Mouse (Mus musculus) embryonic facial prominence, embryonic 12.5 days (tissue): Measurements from ENCODE around the gene A730071L15Rik. TPM values are rescaled to one million over a fixed set of nuclear protein-coding genes. Genes with fewer than 3 reads are reported as not detected.
A peak's percentile ranks its signal among the peaks of the same experiment; 100 is the strongest.

Source experiments
- ATAC-seq: fragments of 200-750 bp; cut with Nextera tagmentation; 2 replicates; pipeline ENCODE4 v1.8.0; 2017; ENCODE audit not compliant: insufficient number of reproducible peaks, insufficient read depth, low FRiP score, low TSS enrichment
- H3K27ac ChIP-seq: fragments of 300-500 bp; sonication (generic); 2 replicates; pipeline ENCODE4 v1.5.1; 2016; ENCODE audit warnings: mild to moderate bottlenecking
- H3K27me3 ChIP-seq: fragments of 300-500 bp; sonication (generic); 2 replicates; pipeline ENCODE4 v1.6.1; 2016; ENCODE audit warnings: mild to moderate bottlenecking, moderate library complexity
- H3K36me3 ChIP-seq: fragments of 300-500 bp; sonication (generic); 2 replicates; pipeline ENCODE4 v1.6.1; 2016; ENCODE audit warnings: mild to moderate bottlenecking
- H3K4me1 ChIP-seq: fragments of 300-500 bp; sonication (generic); 2 replicates; pipeline ENCODE4 v1.6.1; 2016
- H3K4me2 ChIP-seq: fragments of 300-500 bp; sonication (generic); replicated peaks from 2 replicates; pipeline ENCODE4 v1.6.1; 2016; ENCODE audit warnings: mild to moderate bottlenecking, moderate library complexity
- H3K4me3 ChIP-seq: fragments of 300-500 bp; sonication (generic); 2 replicates; pipeline ENCODE4 v1.5.1; 2016; ENCODE audit warnings: mild to moderate bottlenecking
- H3K9ac ChIP-seq: fragments of 300-500 bp; sonication (generic); 2 replicates; pipeline ENCODE4 v1.6.1; 2016; ENCODE audit warnings: mild to moderate bottlenecking, moderate library complexity
- H3K9me3 ChIP-seq: fragments of 300-500 bp; sonication (generic); 2 replicates; pipeline ENCODE4 v1.6.1; 2016; ENCODE audit warnings: mild to moderate bottlenecking, moderate library complexity
- WGBS: fragments of 180-500 bp; shearing (Covaris S2); methylation state at CpG from one replicate; pipeline ENCODE4 v1.1.7; 2016; 5-methylcytosine and 5-hydroxymethylcytosine counted together
- polyA plus RNA-seq: library from polyadenylated mRNA; unstranded; fragments of >200 nt; fragmentation: Nextera tagmentation; extraction: Ambion mirVana; gene quantifications from 2 replicates; pipeline ENCODE4 v1.2.1, GENCODE M21; 2016

The A730071L15Rik gene
- polyA plus RNA-seq = 0.28 and 0.39 TPM in 2 replicates

- Histone ChIP-seq H3K27me3 (no peaks in the 10 kb centered on the region), H3K4me2 (peak within 1 kb of the TSS; percentile 92), H3K4me1 (peaks cover 15% of the 10 kb centered on the region), H3K4me3 (peak within 1 kb of the TSS; percentile 83), H3K36me3 (no peaks in the 10 kb centered on the region), H3K9ac (peak within 1 kb of the TSS; percentile 89), H3K27ac (peak within 1 kb of the TSS; percentile 92), H3K9me3 (no peaks in the 10 kb centered on the region)
- peak; percentile 75; the same call in 1 of the 2 replicates for ATAC-seq
- 1% methylated on average over 35 of the region's 35 CpGs for WGBS
Observed at GRCm38 (mm10) chr11:6199410-6200086, at the start of gene A730071L15Rik. Gene A730071L15Rik, plus strand, starts transcription at chr11:6200029.

GRCm38 (mm10) chr11:6152864-6153263, 47.0 kb upstream of the A730071L15Rik start:
- WGBS = 84% methylated on average over 4 of the region's 4 CpGs
- Histone ChIP-seq H3K4me3 (no peak overlapping the region), H3K36me3 (peaks cover 17% of the 10 kb centered on the region)

GRCm38 (mm10) chr11:6154211-6154701, 45.6 kb upstream of the A730071L15Rik start:
- peak overlapping the region; percentile 30; the same call in 1 of the 2 replicates for H3K27ac ChIP-seq
- H3K4me3 ChIP-seq = no peak overlapping the region
- H3K4me1 ChIP-seq = peaks cover 13% of the 10 kb centered on the region
- no peak overlapping the region for H3K4me2 ChIP-seq
- H3K9me3 ChIP-seq = no peaks in the 10 kb centered on the region
- 59% methylated on average over 3 of the region's 3 CpGs for WGBS
- peaks cover 11% of the 10 kb centered on the region for H3K36me3 ChIP-seq
- no peak for ATAC-seq
- no peaks in the 10 kb centered on the region for H3K27me3 ChIP-seq
- H3K9ac ChIP-seq = no peak overlapping the region

More at GRCm38 (mm10) chr11:6152864-6153263, 47.0 kb upstream of the A730071L15Rik start:
- Histone ChIP-seq H3K27me3 (no peaks in the 10 kb centered on the region), H3K27ac (no peak overlapping the region), H3K9ac (no peak overlapping the region), H3K9me3 (no peaks in the 10 kb centered on the region), H3K4me2 (no peak overlapping the region), H3K4me1 (peaks cover 13% of the 10 kb centered on the region)
- no peak for ATAC-seq

GRCm38 (mm10) chr11:6156651-6157050, 43.2 kb upstream of the A730071L15Rik start:
- Histone ChIP-seq H3K27me3 (no peaks in the 10 kb centered on the region), H3K4me1 (peaks cover 13% of the 10 kb centered on the region), H3K27ac (no peak overlapping the region), H3K36me3 (no peaks in the 10 kb centered on the region), H3K9me3 (no peaks in the 10 kb centered on the region), H3K9ac (no peak overlapping the region), H3K4me3 (no peak overlapping the region), H3K4me2 (no peak overlapping the region)
- 87% methylated on average over 5 of the region's 5 CpGs for WGBS
- no peak for ATAC-seq

GRCm38 (mm10) chr11:6157119-6157518, 42.7 kb upstream of the A730071L15Rik start:
- Histone ChIP-seq H3K9ac (no peak overlapping the region), H3K27me3 (no peaks in the 10 kb centered on the region), H3K27ac (no peak overlapping the region), H3K4me3 (no peak overlapping the region), H3K36me3 (no peaks in the 10 kb centered on the region), H3K4me2 (no peak overlapping the region), H3K9me3 (no peaks in the 10 kb centered on the region), H3K4me1 (peaks cover 13% of the 10 kb centered on the region)
- 75% methylated on average over 5 of the region's 5 CpGs for WGBS
- ATAC-seq = no peak

- H3K4me2 ChIP-seq = no peak overlapping the region
- ATAC-seq = no peak
- WGBS = 91% methylated on average over 1 of the region's 1 CpGs
Observed at GRCm38 (mm10) chr11:6158515-6158914, 41.3 kb upstream of the A730071L15Rik start.

GRCm38 (mm10) chr11:6159704-6160275, 40.0 kb upstream of the A730071L15Rik start:
- H3K9ac ChIP-seq = no peak overlapping the region
- ATAC-seq = no peak
- H3K27me3 ChIP-seq = no peaks in the 10 kb centered on the region

More at GRCm38 (mm10) chr11:6158515-6158914, 41.3 kb upstream of the A730071L15Rik start:
- H3K27me3 ChIP-seq = no peaks in the 10 kb centered on the region
- no peak overlapping the region for H3K9ac ChIP-seq
- no peak overlapping the region for H3K27ac ChIP-seq
- no peak overlapping the region for H3K4me3 ChIP-seq
- no peaks in the 10 kb centered on the region for H3K9me3 ChIP-seq
- H3K4me1 ChIP-seq = peaks cover 13% of the 10 kb centered on the region
- no peaks in the 10 kb centered on the region for H3K36me3 ChIP-seq

GRCm38 (mm10) chr11:6160663-6161271, 39.1 kb upstream of the A730071L15Rik start:
- H3K4me1 ChIP-seq = no peaks in the 10 kb centered on the region
- no peak overlapping the region for H3K27ac ChIP-seq
- no peak overlapping the region for H3K4me3 ChIP-seq
- no peak for ATAC-seq
- no peaks in the 10 kb centered on the region for H3K36me3 ChIP-seq
- H3K27me3 ChIP-seq = no peaks in the 10 kb centered on the region
- 83% methylated on average over 3 of the region's 3 CpGs for WGBS
- H3K4me2 ChIP-seq = no peak overlapping the region
- H3K9ac ChIP-seq = no peak overlapping the region
- no peaks in the 10 kb centered on the region for H3K9me3 ChIP-seq

More at GRCm38 (mm10) chr11:6159704-6160275, 40.0 kb upstream of the A730071L15Rik start:
- WGBS = 89% methylated on average over 4 of the region's 4 CpGs
- no peak overlapping the region for H3K27ac ChIP-seq
- H3K4me3 ChIP-seq = no peak overlapping the region
- peaks cover under 1% of the 10 kb centered on the region; the same call in 1 of the 2 replicates for H3K4me1 ChIP-seq
- H3K4me2 ChIP-seq = no peak overlapping the region
- H3K36me3 ChIP-seq = no peaks in the 10 kb centered on the region
- H3K9me3 ChIP-seq = no peaks in the 10 kb centered on the region

GRCm38 (mm10) chr11:6161549-6161948, 38.3 kb upstream of the A730071L15Rik start:
- Histone ChIP-seq H3K27me3 (no peaks in the 10 kb centered on the region), H3K27ac (no peak overlapping the region), H3K9me3 (no peaks in the 10 kb centered on the region), H3K4me1 (no peaks in the 10 kb centered on the region), H3K4me2 (no peak overlapping the region), H3K9ac (no peak overlapping the region), H3K36me3 (no peaks in the 10 kb centered on the region), H3K4me3 (no peak overlapping the region)
- no peak for ATAC-seq

- WGBS = 96% methylated on average over 3 of the region's 3 CpGs
Observed at GRCm38 (mm10) chr11:6163062-6163461, 36.8 kb upstream of the A730071L15Rik start.

GRCm38 (mm10) chr11:6163706-6164105, 36.1 kb upstream of the A730071L15Rik start:
- H3K4me3 ChIP-seq = no peak overlapping the region
- no peak overlapping the region for H3K27ac ChIP-seq
- H3K36me3 ChIP-seq = no peaks in the 10 kb centered on the region
- H3K27me3 ChIP-seq = no peaks in the 10 kb centered on the region
- no peak overlapping the region for H3K4me2 ChIP-seq
- no peaks in the 10 kb centered on the region for H3K4me1 ChIP-seq
- no peaks in the 10 kb centered on the region for H3K9me3 ChIP-seq
- WGBS = 93% methylated on average over 12 of the region's 12 CpGs
- no peak for ATAC-seq
- H3K9ac ChIP-seq = no peak overlapping the region

More at GRCm38 (mm10) chr11:6163062-6163461, 36.8 kb upstream of the A730071L15Rik start:
- no peak for ATAC-seq
- H3K27me3 ChIP-seq = no peaks in the 10 kb centered on the region
- H3K9me3 ChIP-seq = no peaks in the 10 kb centered on the region
- H3K9ac ChIP-seq = no peak overlapping the region
- H3K4me1 ChIP-seq = no peaks in the 10 kb centered on the region
- no peak overlapping the region for H3K27ac ChIP-seq
- H3K4me3 ChIP-seq = no peak overlapping the region
- no peaks in the 10 kb centered on the region for H3K36me3 ChIP-seq
- H3K4me2 ChIP-seq = no peak overlapping the region
